Mouse (Mus musculus) small intestine, adult 2 months (tissue): ENCODE measurements around the gene 0610030E20Rik. TPM values are rescaled to one million over a fixed set of nuclear protein-coding genes. Genes with fewer than 3 reads are reported as not detected.

ENCODE experiments used
- H3K27ac ChIP-seq: fragments of 200-500 bp; 2 replicates; pipeline ENCODE4 v1.5.1; 2012; ENCODE audit warnings: low read depth, low read length, control low read depth, inconsistent platforms; ENCODE audit not compliant: insufficient read depth
- H3K27me3 ChIP-seq: fragments of 200-500 bp; 2 replicates; pipeline ENCODE4 v1.6.1; 2012; ENCODE audit warnings: mild to moderate bottlenecking, moderate library complexity, low read length, inconsistent platforms; ENCODE audit not compliant: control insufficient read depth, insufficient read depth
- H3K36me3 ChIP-seq: fragments of 200-500 bp; 2 replicates; pipeline ENCODE4 v1.6.1; 2012; ENCODE audit warnings: mild to moderate bottlenecking, low read length, control low read depth, inconsistent platforms; ENCODE audit not compliant: control insufficient read depth, insufficient read depth
- H3K4me1 ChIP-seq: fragments of 200-500 bp; 2 replicates; pipeline ENCODE4 v1.6.1; 2012; ENCODE audit warnings: low read length, inconsistent platforms, mixed read lengths; ENCODE audit not compliant: control insufficient read depth, insufficient read depth, insufficient read length
- H3K4me3 ChIP-seq: fragments of 200-500 bp; 2 replicates; pipeline ENCODE4 v1.5.1; 2012; ENCODE audit warnings: low read depth, mild to moderate bottlenecking, control low read depth, inconsistent platforms, low read length, moderate library complexity
- CTCF ChIP-seq: fragments of 200-500 bp; IDR thresholded peaks from 2 replicates; pipeline ENCODE4 v1.5.1; 2012; ENCODE audit warnings: low read depth, mild to moderate bottlenecking, control low read depth, inconsistent platforms, low read length, moderate library complexity, mixed read lengths; ENCODE audit not compliant: insufficient replicate concordance, insufficient read length; ENCODE audit errors: extremely low read depth
- POLR2A ChIP-seq: fragments of 200-500 bp; IDR thresholded peaks from 2 replicates; pipeline ENCODE4 v1.6.1; 2012; ENCODE audit warnings: low read depth, mild to moderate bottlenecking, control low read depth, inconsistent platforms, low read length, moderate library complexity
- WGBS: fragments of 180-500 bp; shearing (Covaris S2); methylation state at CpG from one replicate; pipeline ENCODE4 v1.1.7; 2018; 5-methylcytosine and 5-hydroxymethylcytosine counted together
- polyA plus RNA-seq: library from polyadenylated mRNA; depleted of rRNA; stranded (reverse); fragments of >200 nt; gene quantifications from 2 replicates; pipeline ENCODE4 v1.2.3, GENCODE M21; 2012

The 0610030E20Rik gene
- polyA plus RNA-seq, 1 experiment: 12.7 TPM

DNA sequence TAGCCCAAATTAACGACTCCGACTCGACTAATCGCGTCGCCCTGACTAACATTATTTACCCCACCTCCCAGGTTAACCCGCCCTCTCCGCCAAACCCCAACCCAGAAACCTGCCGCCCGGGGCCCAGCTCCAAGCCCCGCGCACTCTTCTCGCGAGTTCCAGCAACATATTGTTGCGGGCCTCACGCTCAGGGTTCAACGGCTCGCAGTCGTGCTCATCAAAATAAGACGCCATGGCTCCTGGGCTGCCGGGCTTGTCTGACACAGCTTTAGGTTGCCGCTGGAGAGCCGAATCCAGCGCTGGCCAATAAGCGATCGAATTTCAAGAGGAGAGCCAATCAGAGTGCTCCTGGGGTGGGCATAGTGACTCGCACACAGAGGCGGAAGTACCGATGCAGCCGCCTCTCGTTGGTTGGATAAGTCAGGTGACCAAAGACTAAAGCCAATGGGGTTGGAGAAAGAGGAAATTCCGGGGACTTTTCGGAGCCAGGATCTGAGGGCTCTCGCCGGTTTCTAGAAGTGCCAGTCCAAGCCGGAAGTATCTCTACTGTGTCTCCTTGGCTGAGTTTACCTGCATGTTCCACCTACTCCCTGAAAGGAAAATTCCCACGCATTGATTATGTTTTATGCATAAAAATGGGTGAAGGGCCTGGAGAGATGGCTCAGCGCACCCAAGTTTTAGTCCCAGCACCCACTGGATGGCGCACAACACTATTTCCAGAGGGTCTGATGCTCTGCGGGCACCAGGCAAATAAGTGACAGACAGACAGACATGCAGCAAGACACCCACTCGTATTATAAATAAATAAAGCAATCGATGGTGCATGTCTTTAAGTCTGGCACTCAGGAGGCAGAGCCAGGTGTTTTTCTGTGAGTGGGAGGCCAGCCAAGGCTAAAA is 15.3 kb downstream of the 0610030E20Rik start:
- peak; percentile 93 for TF ChIP-seq POLR2A
- peak; percentile 49; the same call in 1 of the 2 replicates for TF ChIP-seq CTCF
- Histone ChIP-seq H3K36me3 (peaks cover 20% of the 10 kb centered on the region), H3K27me3 (no peaks in the 10 kb centered on the region), H3K4me3 (peak overlapping the region; percentile 91), H3K27ac (peak overlapping the region; percentile 99), H3K4me1 (peaks cover 23% of the 10 kb centered on the region)
- under 1% methylated on average over 42 of the region's 42 CpGs for WGBS

DNA sequence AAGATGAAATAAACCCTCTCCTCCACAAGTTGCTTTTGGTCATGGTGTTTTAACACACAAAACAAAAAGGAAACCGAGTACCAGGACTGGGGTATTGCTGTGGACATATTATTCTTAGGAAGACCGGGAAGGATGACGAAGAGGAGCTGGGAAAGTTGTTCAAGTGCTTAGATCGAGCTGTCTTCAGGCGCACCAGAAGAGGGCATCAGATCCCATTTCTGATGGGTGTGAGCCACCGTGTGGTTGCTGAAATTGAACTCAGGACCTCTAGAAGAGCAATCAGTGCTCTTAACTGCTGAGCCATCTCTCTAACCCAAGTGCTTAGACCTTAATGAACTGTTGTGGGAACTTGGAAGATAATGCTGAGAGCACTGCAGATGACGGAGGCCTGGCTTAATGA is 16.9 kb downstream of the 0610030E20Rik start:
- Histone ChIP-seq H3K4me1 (peaks cover 23% of the 10 kb centered on the region), H3K27ac (no peak overlapping the region), H3K4me3 (no peak overlapping the region), H3K27me3 (no peaks in the 10 kb centered on the region), H3K36me3 (peaks cover 11% of the 10 kb centered on the region)
- TF ChIP-seq CTCF: peak; percentile 38; the same call in 1 of the 2 replicates
- no peak for TF ChIP-seq POLR2A
- WGBS: 50% methylated on average over 7 of the region's 7 CpGs

DNA sequence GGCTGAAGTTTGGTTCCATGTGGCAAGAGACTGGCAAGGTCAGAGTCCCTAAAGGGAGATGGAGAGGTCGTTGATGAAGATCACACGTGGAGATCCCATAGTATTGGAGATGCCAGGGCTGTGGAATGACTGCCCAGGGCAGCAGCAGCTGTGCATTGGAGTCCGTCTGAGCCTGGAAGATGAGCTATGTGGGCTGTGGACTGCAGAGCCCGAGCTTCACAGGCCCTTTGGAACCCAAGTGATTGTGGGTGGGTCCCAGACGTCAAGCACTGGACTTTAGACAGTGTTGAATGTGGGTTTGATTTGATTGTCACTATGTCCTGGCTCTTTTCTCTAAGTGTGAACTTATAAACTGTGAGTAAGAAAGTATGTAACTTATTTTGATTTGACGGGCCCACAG is 17.9 kb downstream of the 0610030E20Rik start:
- 36% methylated on average over 6 of the region's 6 CpGs for WGBS
- Histone ChIP-seq H3K27me3 (no peaks in the 10 kb centered on the region), H3K4me1 (peaks cover 23% of the 10 kb centered on the region)

DNA sequence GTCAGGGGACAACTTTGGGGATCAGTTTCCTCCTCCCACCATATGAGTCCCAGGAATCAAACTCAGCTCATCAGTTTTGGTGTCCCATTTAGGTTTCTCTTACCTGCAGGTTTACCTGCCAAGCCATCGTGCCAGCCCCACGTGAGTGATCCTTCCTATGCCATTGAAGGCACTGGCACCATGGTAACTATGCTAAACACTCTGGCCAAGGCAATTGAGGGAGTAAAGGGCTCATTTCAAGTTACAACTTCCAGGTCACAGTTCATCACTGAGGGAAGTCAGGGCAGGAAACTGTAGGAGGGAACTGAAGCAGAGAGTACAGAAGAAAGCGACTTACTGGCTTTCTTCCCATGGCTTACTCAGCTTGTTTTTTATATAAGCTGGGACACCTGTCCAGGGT is 19.2 kb downstream of the 0610030E20Rik start:
- H3K36me3 ChIP-seq: no peaks in the 10 kb centered on the region
- H3K27ac ChIP-seq: no peak overlapping the region
- no peak overlapping the region for H3K4me3 ChIP-seq
- peaks cover 13% of the 10 kb centered on the region; the same call in 1 of the 2 replicates for H3K4me1 ChIP-seq
- TF ChIP-seq CTCF (no peak), POLR2A (no peak)
- 49% methylated on average over 3 of the region's 3 CpGs for WGBS
- no peaks in the 10 kb centered on the region for H3K27me3 ChIP-seq

More for the DNA sequence above, 17.9 kb downstream of the 0610030E20Rik start:
- no peak for TF ChIP-seq CTCF
- peak; percentile 35; the same call in 1 of the 2 replicates for TF ChIP-seq POLR2A
- Histone ChIP-seq H3K36me3 (peaks cover 7% of the 10 kb centered on the region; the same call in 1 of the 2 replicates), H3K4me3 (no peak overlapping the region), H3K27ac (peak overlapping the region; percentile 65)

DNA sequence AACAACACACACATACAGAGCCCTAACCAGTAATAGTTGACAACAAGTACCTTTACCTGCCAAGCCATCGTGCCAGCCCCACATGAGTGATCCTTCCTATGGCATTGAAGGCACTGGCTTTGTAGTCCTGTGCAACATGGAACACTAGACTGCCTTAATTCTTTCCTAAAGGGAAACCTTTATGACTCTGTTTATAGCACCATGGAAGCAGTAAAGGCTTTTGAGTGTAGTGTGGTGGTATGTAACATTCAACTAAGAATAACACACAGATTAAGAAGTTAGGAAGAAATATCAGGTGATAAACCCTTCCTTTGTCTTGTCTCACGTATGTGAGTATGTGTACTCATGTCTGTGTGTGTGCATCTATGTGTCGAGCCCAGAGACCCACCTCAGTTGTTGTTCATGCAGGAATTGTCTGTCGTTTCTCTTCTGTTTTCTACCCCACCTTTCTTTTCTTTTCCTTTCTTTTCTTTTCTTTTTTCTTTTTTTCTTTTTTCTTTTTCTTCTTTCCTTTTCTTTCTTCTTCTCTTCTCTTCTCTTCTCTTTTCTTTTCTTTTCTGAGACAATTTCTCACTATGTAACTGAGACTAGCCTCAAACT is 19.8 kb downstream of the 0610030E20Rik start, which contains the start of gene Rnf181:
Rnf181 (minus strand) TSS at position 113 of the 600 bp plus-strand sequence.
- H3K27ac ChIP-seq: no peak within 1 kb of the TSS
- no peaks in the 10 kb centered on the region for H3K36me3 ChIP-seq

DNA sequence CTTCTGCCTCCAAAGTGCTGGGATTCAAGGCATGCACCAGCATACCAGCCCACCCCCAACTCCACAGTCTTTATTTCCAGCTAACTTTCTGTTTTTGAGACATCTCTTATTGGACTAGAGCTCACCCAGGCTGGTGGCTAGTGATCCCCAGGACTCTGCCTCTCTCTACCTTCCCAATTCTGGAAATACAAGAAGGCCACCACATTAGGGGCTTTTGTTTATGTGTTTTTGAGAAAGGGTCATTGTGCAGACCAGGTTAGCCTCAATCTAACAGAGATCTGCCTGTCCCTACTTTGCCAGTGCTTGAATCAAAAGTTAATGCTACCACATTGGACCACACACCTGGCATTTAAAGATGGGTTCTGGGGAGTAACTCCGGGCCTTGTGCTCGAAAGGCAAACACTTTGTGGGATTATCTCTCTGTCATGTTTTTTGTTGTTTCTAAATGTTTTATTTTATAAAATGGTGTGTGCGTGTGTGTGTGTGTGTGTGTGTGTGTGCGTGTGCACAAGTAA is 20.4 kb downstream of the 0610030E20Rik start:
- no peaks in the 10 kb centered on the region for H3K27me3 ChIP-seq
- TF ChIP-seq POLR2A (no peak), CTCF (no peak)
- WGBS: 79% methylated on average over 4 of the region's 4 CpGs

More for the DNA sequence above, 19.8 kb downstream of the 0610030E20Rik start, which contains the start of gene Rnf181:
- H3K4me3 ChIP-seq: no peak within 1 kb of the TSS
- WGBS: 87% methylated on average over 4 of the region's 4 CpGs
- TF ChIP-seq CTCF (no peak), POLR2A (no peak)
- H3K27me3 ChIP-seq: no peaks in the 10 kb centered on the region
- H3K4me1 ChIP-seq: peaks cover 10% of the 10 kb centered on the region; the same call in 1 of the 2 replicates

DNA sequence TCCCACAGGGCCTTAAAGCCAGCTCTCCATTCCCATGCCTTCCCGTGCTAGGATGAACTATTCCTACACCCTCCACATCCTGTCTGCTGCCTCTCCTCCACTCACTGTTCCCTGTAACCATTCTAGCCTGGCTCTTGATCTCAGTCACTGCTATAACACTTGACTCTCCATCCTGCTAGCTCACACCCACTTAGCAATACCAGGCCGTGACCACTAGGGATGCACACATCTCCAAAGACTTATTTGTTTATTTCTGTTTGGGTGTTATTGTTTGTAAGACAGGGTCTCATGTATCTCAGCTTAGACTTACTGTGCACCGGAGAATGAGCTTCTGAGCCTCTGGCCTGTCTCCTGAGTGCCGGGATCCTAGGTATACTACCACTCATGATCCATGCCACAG is 22.4 kb downstream of the 0610030E20Rik start:
- no peak overlapping the region for H3K4me3 ChIP-seq
- no peaks in the 10 kb centered on the region for H3K27me3 ChIP-seq
- TF ChIP-seq POLR2A (no peak), CTCF (no peak)
- 87% methylated on average over 4 of the region's 4 CpGs for WGBS
- no peaks in the 10 kb centered on the region for H3K36me3 ChIP-seq
- H3K27ac ChIP-seq: no peak overlapping the region
- H3K4me1 ChIP-seq: peaks cover 31% of the 10 kb centered on the region; the same call in 1 of the 2 replicates

More for the DNA sequence above, 20.4 kb downstream of the 0610030E20Rik start:
- Histone ChIP-seq H3K27ac (no peak overlapping the region), H3K4me3 (no peak overlapping the region), H3K4me1 (peaks cover 16% of the 10 kb centered on the region; the same call in 1 of the 2 replicates), H3K36me3 (no peaks in the 10 kb centered on the region)
